Mouse (Mus musculus): ENCODE measurements at regions not wholly inside any gene's neighbourhood (a gene's known extent, or its start where the extent isn't known, plus 50 kb on each side); places are given as distances from the start of the nearest gene placed in this dataset.

DNA sequence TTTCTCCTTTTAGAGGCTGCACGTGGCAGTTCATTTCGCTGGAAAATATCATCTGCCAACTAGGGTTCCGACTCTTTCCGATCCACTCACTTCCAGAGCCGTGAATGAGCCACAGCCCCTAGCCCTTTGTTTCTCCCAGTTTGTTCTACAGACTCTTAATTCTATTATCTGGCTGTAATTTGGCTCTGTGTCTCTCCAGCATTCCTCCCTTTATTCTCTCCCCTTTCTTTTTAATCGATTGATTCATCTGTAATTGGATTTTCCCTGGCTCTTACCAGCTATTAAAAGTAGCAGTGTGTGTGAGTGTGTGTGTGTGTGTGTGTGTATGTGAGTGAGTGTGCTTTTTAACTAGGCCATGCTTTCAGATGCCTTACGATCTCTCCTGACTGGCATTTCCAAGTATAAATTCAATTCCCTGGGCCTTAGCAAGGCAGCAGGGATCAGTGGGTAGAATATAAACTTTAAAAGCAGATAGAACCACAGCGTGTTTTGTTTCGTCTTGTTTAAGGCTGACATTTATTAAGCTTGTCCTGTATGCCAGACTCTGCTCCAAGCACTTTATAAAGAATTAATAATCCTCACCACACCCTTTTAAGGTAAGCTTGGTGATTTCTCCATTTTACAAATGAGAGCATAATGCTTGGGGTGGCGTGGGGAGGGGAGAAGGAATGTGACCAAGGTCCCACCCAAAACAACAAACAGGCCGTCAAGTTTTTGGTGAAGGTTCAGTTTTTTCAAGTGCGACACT, 144.1 kb upstream of the Cpeb2 start:
- no peak overlapping the region for H3K27ac ChIP-seq
- ATAC-seq, result 0 out of 2 replicates have a peak, but pooled peaks have one; percentile 35
- H3K4me2 ChIP-seq (ENCODE audit: low read depth, low read length), result no peak overlapping the region
- WGBS, result 42% methylated on average over 12 of the region's 12 CpGs
- H3K9me3 ChIP-seq (ENCODE audit: low read length), result no peaks in the 10 kb centered on the region
- no peaks in the 10 kb centered on the region for H3K36me3 ChIP-seq (ENCODE audit: insufficient read depth, low read length)
- H3K4me3 ChIP-seq (ENCODE audit: low read length), result no peak overlapping the region
- peak; percentile 38 for DNase-seq (ENCODE audit: low spot score)
- no peak overlapping the region for H3K9ac ChIP-seq (replicated peaks; ENCODE audit: low read length)
- H3K27me3 ChIP-seq (ENCODE audit: insufficient read depth, low read length), result no peaks in the 10 kb centered on the region
- H3K4me1 ChIP-seq (ENCODE audit: insufficient read depth, low read length), result no peaks in the 10 kb centered on the region
- TF ChIP-seq CTCF (IDR thresholded peaks at IDR 0.05; ENCODE audit: low read depth), result no peak

DNA sequence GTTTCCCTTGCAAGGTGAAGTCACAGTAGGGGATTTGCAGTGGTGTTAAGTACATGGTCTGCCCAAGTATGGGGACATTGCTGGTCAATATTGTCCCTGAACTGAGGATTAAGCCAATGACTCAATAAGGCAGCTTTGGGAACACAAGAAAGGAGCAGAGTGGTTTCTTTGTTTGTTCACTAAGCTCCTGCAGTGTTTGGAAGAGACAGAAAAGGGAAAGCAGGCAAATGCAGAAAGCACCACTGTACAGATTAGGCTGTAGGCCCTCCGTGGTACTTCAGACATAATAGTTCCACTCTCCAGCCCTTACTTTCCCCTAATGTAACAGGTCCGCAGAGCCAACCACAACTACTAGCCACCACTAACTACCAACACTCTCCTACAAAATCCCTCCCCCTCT, 143.5 kb upstream of the Cpeb2 start:
- H3K27ac ChIP-seq, result no peak overlapping the region
- no peak overlapping the region for H3K4me2 ChIP-seq (ENCODE audit: low read depth, low read length)
- ATAC-seq (no peak), DNase-seq (ENCODE audit: low spot score) (no peak)
- H3K4me3 ChIP-seq (ENCODE audit: low read length), result no peak overlapping the region
- no peak for TF ChIP-seq CTCF (IDR thresholded peaks at IDR 0.05; ENCODE audit: low read depth)
- H3K9me3 ChIP-seq (ENCODE audit: low read length), result no peaks in the 10 kb centered on the region
- H3K4me1 ChIP-seq (ENCODE audit: insufficient read depth, low read length), result no peaks in the 10 kb centered on the region; the same call in 1 of the 2 replicates
- H3K9ac ChIP-seq (replicated peaks; ENCODE audit: low read length), result no peak overlapping the region
- no peaks in the 10 kb centered on the region for H3K36me3 ChIP-seq (ENCODE audit: insufficient read depth, low read length)
- no peaks in the 10 kb centered on the region for H3K27me3 ChIP-seq (ENCODE audit: insufficient read depth, low read length)
- 58% methylated on average over 2 of the region's 2 CpGs for WGBS

DNA sequence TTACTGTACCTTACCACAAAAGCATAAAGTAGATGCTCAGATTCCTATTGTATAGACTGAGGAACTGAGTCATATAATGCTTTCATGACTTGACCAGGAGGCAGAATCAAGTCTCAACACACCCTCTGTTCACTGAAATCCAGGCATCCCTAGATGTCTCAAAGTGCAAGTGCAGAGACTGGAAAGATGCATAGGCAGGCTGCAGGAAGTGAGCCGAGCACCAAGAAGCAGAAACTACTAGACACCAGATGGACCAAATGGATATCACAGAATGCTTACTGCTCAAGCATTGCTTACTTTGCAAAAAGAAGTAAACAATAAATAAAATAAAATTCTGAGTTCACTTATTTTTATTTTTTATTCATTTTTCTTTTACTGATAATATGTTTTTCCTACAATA, 143.0 kb upstream of the Cpeb2 start:
- no peaks in the 10 kb centered on the region for H3K27me3 ChIP-seq (ENCODE audit: insufficient read depth, low read length)
- no peaks in the 10 kb centered on the region for H3K9me3 ChIP-seq (ENCODE audit: low read length)
- H3K4me2 ChIP-seq (ENCODE audit: low read depth, low read length), result no peak overlapping the region
- 71% methylated on average over 1 of the region's 1 CpGs for WGBS
- H3K9ac ChIP-seq (replicated peaks; ENCODE audit: low read length), result no peak overlapping the region
- ATAC-seq, result no peak
- H3K36me3 ChIP-seq (ENCODE audit: insufficient read depth, low read length), result no peaks in the 10 kb centered on the region
- no peak for DNase-seq (ENCODE audit: low spot score)
- no peak overlapping the region for H3K4me3 ChIP-seq (ENCODE audit: low read length)
- no peaks in the 10 kb centered on the region; the same call in 1 of the 2 replicates for H3K4me1 ChIP-seq (ENCODE audit: insufficient read depth, low read length)
- no peak for TF ChIP-seq CTCF (IDR thresholded peaks at IDR 0.05; ENCODE audit: low read depth)
- H3K27ac ChIP-seq, result no peak overlapping the region

DNA sequence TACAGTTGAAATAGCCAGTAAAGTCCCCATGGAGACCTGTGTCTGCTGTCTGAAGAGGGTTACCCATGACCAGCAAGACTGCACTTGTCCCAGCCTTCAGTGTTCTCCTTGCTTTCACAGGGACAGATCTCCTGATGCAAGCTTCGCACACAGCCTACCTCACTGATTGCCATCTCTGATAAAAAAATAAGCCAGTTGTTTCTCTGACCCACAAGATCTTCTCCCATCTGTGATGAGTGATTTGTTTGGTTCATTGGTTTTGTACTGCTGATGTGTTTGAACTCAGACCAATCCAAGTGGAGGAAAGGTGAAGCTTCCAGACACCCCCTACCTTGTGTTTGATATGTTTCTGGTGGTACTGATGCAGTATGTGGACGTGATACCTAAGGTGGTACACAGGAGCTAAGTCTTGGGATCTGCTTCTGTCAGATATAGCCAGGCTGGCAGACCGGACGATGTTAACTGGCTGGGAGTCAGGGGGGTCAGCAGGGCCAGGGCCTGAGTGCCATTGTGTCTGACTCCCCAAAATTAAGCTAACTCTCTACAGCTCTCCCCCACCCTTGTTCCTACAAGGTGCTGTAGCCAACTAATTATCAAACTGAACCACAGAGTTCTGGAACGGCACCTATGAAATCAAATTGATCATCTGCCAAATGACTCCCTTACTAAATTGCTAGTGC, 139.2 kb upstream of the Cpeb2 start:
- ATAC-seq, result 0 out of 2 replicates have a peak, but pooled peaks have one; percentile 29

DNA sequence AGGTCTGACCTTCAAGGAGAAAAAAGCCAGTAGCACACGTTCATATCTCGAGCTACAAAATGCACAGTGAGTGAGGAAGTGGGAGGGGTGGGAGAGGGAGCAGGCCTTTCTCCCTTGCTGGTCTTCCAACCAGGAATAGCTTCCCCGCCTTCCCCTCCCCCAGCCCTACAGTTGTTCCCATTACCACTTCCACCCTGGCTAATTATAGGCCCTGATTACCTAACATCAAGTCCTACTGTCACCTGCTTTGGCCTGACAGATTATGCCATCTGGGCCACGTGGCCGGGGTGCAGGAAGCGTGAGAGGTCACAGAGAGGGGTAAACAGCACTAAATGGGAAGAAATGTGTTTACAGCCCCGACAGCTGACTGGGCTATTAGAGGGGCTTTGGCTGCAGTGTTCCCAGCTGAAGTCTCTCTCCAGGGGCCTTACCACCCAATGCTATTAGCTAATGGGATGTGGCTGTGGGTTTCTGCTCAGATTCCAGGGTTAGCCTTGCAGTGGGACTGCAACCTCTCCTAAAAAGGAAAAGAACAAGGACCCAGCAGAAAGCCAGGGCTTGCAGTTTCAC, 138.6 kb upstream of the Cpeb2 start:
- H3K4me2 ChIP-seq (ENCODE audit: low read depth, low read length), result no peak overlapping the region
- 30% methylated on average over 7 of the region's 7 CpGs for WGBS
- no peaks in the 10 kb centered on the region for H3K9me3 ChIP-seq (ENCODE audit: low read length)
- TF ChIP-seq CTCF (IDR thresholded peaks at IDR 0.05; ENCODE audit: low read depth), result no peak
- DNase-seq (ENCODE audit: low spot score) (peak; percentile 13), ATAC-seq (peak; percentile 59)
- H3K36me3 ChIP-seq (ENCODE audit: insufficient read depth, low read length), result no peaks in the 10 kb centered on the region
- H3K4me3 ChIP-seq (ENCODE audit: low read length), result no peak overlapping the region
- no peaks in the 10 kb centered on the region for H3K27me3 ChIP-seq (ENCODE audit: insufficient read depth, low read length)
- H3K9ac ChIP-seq (replicated peaks; ENCODE audit: low read length), result 0 out of 2 replicates have a peak overlapping the region, but pooled peaks have one; percentile 7
- H3K4me1 ChIP-seq (ENCODE audit: insufficient read depth, low read length), result no peaks in the 10 kb centered on the region; the same call in 1 of the 2 replicates
- no peak overlapping the region for H3K27ac ChIP-seq

More for the DNA sequence above, 139.2 kb upstream of the Cpeb2 start:
- Histone ChIP-seq H3K4me3 (ENCODE audit: low read length) (no peak overlapping the region), H3K9me3 (ENCODE audit: low read length) (no peaks in the 10 kb centered on the region), H3K27ac (no peak overlapping the region), H3K27me3 (ENCODE audit: insufficient read depth, low read length) (no peaks in the 10 kb centered on the region), H3K36me3 (ENCODE audit: insufficient read depth, low read length) (no peaks in the 10 kb centered on the region), H3K9ac (replicated peaks; ENCODE audit: low read length) (no peak overlapping the region), H3K4me1 (ENCODE audit: insufficient read depth, low read length) (no peaks in the 10 kb centered on the region; the same call in 1 of the 2 replicates), H3K4me2 (ENCODE audit: low read depth, low read length) (no peak overlapping the region)
- no peak for TF ChIP-seq CTCF (IDR thresholded peaks at IDR 0.05; ENCODE audit: low read depth)
- whole genome bisulfite sequencing, result 65% methylated on average over 5 of the region's 5 CpGs
- no peak for DNase-seq (ENCODE audit: low spot score)

DNA sequence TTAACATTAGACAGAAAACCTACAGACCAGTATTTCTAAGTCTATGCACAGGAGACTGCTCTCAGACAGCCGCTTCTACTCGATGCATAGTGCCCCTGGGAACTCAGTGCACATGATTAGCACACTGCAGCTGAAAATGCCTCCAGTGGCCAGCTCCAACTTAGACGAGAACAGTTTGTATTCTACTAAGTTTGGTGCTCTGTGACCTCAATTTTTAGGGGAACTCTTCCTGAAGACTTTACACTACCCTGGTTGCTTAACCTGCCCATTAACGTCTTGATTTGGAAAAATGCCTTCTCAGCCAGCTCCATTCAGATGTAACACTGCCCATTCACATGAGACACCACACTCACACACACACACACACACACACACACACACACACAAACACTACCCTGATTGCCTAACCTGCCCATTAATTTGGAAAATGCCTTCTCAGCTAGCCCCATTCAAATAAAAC, 130.9 kb upstream of the Cpeb2 start:
- Histone ChIP-seq H3K4me3 (ENCODE audit: low read length) (no peak overlapping the region), H3K9me3 (ENCODE audit: low read length) (no peaks in the 10 kb centered on the region), H3K27ac (no peak overlapping the region), H3K36me3 (ENCODE audit: insufficient read depth, low read length) (no peaks in the 10 kb centered on the region), H3K4me1 (ENCODE audit: insufficient read depth, low read length) (peaks cover 9% of the 10 kb centered on the region; the same call in 1 of the 2 replicates), H3K9ac (replicated peaks; ENCODE audit: low read length) (no peak overlapping the region), H3K27me3 (ENCODE audit: insufficient read depth, low read length) (no peaks in the 10 kb centered on the region), H3K4me2 (ENCODE audit: low read depth, low read length) (no peak overlapping the region)
- TF ChIP-seq CTCF (IDR thresholded peaks at IDR 0.05; ENCODE audit: low read depth), result no peak
- DNase-seq (ENCODE audit: low spot score) (peak; percentile 50), ATAC-seq (no peak)
- 23% methylated on average over 4 of the region's 4 CpGs for WGBS
